Mouse (Mus musculus) limb, embryonic 10.5 days (tissue): Measurements from ENCODE around the gene Gm10959. TPM values are rescaled to one million over a fixed set of nuclear protein-coding genes. Genes with fewer than 3 reads are reported as not detected.

Experiments
- DNase-seq: peaks from one replicate; pipeline ENCODE4 v3.0.0-alpha.2; 2017; ENCODE audit warnings: low spot score
- H3K27ac ChIP-seq: fragments of 300-500 bp; sonication (generic); 2 replicates; pipeline ENCODE4 v1.5.1; 2016; ENCODE audit warnings: mild to moderate bottlenecking
- H3K27me3 ChIP-seq: fragments of 300-500 bp; sonication (generic); 2 replicates; pipeline ENCODE4 v1.6.1; 2016; ENCODE audit warnings: low read depth, mild to moderate bottlenecking; ENCODE audit not compliant: poor library complexity, severe bottlenecking
- H3K36me3 ChIP-seq: fragments of 300-500 bp; sonication (generic); 2 replicates; pipeline ENCODE4 v1.6.1; 2016; ENCODE audit warnings: mild to moderate bottlenecking, moderate library complexity
- H3K4me1 ChIP-seq: fragments of 300-500 bp; sonication (generic); 2 replicates; pipeline ENCODE4 v1.6.1; 2016
- H3K4me3 ChIP-seq: fragments of 300-500 bp; sonication (generic); 2 replicates; pipeline ENCODE4 v1.5.1; 2016; ENCODE audit warnings: mild to moderate bottlenecking, moderate library complexity
- H3K9me3 ChIP-seq: fragments of 300-500 bp; sonication (generic); replicated peaks from 2 replicates; pipeline ENCODE4 v1.6.1; 2016; ENCODE audit warnings: mild to moderate bottlenecking
- WGBS: fragments of 180-500 bp; shearing (Covaris S2); methylation state at CpG from one replicate; pipeline ENCODE4 v1.1.7; 2016; 5-methylcytosine and 5-hydroxymethylcytosine counted together
- polyA plus RNA-seq: library from polyadenylated mRNA; unstranded; fragments of >200 nt; fragmentation: Nextera tagmentation; extraction: Ambion mirVana; gene quantifications from 2 replicates; pipeline ENCODE4 v1.2.1, GENCODE M21; 2016

Gene Gm10959
- polyA plus RNA-seq, 1 experiment from 2014 or later, result not detected

DNA sequence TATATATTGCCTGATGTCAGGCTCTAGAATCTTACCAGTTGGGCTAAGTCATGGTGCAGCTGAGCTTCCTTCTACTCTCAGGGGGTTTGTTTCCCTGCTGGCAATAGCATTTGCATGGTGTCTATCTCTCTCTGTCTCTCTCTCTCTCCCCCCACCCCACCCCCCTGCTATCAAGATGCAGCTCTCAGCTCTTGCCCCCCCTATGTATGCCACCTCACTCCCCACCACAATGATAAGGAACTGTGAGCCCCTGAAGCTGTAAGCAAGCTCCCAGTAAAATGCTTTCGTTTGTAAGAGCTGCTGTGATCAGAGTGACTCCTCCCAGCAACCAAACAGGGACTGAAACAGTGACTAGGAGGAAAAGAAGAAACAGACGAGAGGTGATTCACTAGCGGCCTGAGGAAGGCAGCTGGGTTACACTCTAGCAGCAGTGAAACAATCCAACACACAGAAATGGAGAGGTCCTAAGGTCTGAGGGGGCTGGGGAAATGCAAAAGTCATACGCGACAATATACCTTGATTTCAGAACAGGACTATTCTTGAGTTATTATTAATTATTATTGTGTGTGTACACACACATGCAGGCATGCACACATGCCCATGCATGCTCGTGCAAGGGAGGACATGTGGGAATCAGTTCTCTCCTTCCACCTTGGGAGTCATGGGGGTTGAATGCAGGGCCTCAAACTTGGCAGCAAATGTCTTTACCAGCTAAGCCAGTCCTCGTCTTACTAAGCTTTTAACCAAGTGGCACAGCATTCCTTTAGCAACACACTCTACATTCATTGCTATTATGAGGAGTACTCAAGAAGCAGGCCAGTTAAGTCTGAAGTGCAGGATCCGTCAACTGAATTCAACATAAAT, 1.6 kb upstream of the Gm10959 start:
- WGBS, result 69% methylated on average over 8 of the region's 8 CpGs
- H3K4me3 ChIP-seq, result no peak overlapping the region
- peaks cover 6% of the 10 kb centered on the region; the same call in 1 of the 2 replicates for H3K4me1 ChIP-seq
- no peaks in the 10 kb centered on the region for H3K9me3 ChIP-seq
- no peaks in the 10 kb centered on the region for H3K27me3 ChIP-seq
- H3K27ac ChIP-seq, result no peak overlapping the region
- no peaks in the 10 kb centered on the region for H3K36me3 ChIP-seq
- DNase-seq, result no peak

DNA sequence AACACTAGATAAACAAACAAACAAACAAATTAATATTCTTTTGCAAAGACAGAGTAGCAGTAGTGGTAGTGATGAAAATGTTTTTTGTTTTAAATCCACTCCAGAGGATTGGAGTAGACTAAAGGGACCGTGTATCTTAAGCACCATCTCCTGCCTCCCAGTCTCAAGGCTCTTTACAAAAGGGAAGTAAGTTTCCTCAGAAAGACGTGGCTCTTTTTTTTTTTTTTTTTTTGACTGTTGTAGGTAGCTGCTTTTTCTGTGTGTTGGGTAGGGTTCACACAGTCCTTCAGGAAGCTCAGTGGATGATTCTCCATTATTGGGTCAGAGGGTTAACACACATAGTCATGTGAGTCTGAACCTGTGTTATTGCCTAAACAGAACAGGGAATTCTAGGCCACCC, 488 bp downstream of the Gm10959 start:
- H3K4me3 ChIP-seq, result no peak overlapping the region
- no peak for DNase-seq
- 88% methylated on average over 2 of the region's 2 CpGs for WGBS
- no peaks in the 10 kb centered on the region for H3K9me3 ChIP-seq
- H3K27ac ChIP-seq, result no peak overlapping the region
- no peaks in the 10 kb centered on the region for H3K27me3 ChIP-seq
- H3K36me3 ChIP-seq, result no peaks in the 10 kb centered on the region
- no peaks in the 10 kb centered on the region for H3K4me1 ChIP-seq

DNA sequence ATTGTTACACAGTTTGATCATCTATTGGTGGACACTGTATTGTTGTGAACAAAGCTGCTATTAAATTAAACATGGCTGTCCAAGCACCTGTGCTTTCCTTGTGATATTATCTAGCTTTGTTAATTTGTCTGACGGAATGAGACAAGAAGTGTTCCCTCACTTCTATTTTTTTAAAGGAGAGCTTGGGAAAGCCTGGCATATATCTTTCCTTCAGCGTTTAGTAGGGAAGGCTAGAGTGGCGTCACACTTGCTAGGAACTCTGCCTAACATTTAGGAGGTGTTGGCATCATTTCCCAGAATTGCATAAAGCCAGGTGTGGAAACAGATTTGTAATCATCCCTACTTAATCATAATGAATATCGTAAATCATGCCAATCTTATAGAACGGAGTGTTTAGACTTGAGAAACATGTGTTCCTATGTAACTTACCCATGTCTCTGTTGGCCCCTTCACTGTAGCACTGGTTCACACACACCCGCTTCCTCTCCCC, 2.9 kb downstream of the Gm10959 start:
- H3K36me3 ChIP-seq, result no peaks in the 10 kb centered on the region
- 88% methylated on average over 6 of the region's 6 CpGs for WGBS
- H3K27me3 ChIP-seq, result no peaks in the 10 kb centered on the region
- H3K9me3 ChIP-seq, result no peaks in the 10 kb centered on the region
- H3K4me3 ChIP-seq, result no peak overlapping the region
- DNase-seq, result no peak
- no peak overlapping the region for H3K27ac ChIP-seq
- no peaks in the 10 kb centered on the region for H3K4me1 ChIP-seq

DNA sequence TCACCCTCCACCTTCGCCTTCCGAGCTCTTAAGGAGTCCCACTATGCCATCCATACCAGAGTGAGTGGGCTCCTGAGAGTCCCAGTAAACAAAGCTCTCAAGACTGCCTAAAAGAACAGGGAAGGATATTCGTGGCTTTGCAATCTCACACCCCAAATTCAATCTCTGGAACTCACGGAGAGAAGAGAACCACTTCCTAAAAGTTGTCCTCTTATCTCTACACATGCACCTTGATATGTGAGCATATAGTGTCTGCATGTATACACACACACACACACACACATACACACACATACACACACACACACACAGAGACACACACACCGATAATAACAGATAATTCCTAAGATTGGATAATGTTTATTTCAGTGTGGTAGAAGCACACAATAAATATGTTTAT, 3.7 kb downstream of the Gm10959 start:
- no peak overlapping the region for H3K4me3 ChIP-seq
- no peaks in the 10 kb centered on the region for H3K36me3 ChIP-seq
- no peaks in the 10 kb centered on the region for H3K27me3 ChIP-seq
- H3K4me1 ChIP-seq, result no peaks in the 10 kb centered on the region
- no peaks in the 10 kb centered on the region for H3K9me3 ChIP-seq
- DNase-seq, result no peak
- WGBS, result 90% methylated on average over 5 of the region's 5 CpGs
- no peak overlapping the region for H3K27ac ChIP-seq

DNA sequence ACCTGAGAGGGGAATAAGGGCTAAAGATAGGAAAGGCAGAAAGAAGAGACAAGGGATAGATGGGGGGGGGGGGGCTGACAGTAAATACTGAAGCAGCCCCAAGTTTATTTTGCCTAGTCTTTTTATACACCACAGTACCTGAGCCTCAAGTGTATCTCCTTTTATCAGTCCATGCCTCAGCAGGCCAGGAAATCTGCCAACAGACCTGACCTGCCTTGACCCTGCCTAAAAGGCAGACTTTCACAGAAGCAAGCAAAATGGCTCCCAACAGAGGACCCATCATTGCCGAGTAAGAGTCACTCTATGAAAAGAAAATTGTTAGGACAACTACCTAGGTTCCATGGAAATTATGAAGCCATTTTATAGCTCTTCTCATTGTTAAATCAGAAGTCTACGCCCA, 11.3 kb downstream of the Gm10959 start:
- Histone ChIP-seq H3K27ac (no peak overlapping the region), H3K4me1 (no peaks in the 10 kb centered on the region), H3K9me3 (no peaks in the 10 kb centered on the region), H3K36me3 (no peaks in the 10 kb centered on the region), H3K4me3 (no peak overlapping the region), H3K27me3 (no peaks in the 10 kb centered on the region)
- DNase-seq, result no peak
- 94% methylated on average over 2 of the region's 2 CpGs for WGBS

DNA sequence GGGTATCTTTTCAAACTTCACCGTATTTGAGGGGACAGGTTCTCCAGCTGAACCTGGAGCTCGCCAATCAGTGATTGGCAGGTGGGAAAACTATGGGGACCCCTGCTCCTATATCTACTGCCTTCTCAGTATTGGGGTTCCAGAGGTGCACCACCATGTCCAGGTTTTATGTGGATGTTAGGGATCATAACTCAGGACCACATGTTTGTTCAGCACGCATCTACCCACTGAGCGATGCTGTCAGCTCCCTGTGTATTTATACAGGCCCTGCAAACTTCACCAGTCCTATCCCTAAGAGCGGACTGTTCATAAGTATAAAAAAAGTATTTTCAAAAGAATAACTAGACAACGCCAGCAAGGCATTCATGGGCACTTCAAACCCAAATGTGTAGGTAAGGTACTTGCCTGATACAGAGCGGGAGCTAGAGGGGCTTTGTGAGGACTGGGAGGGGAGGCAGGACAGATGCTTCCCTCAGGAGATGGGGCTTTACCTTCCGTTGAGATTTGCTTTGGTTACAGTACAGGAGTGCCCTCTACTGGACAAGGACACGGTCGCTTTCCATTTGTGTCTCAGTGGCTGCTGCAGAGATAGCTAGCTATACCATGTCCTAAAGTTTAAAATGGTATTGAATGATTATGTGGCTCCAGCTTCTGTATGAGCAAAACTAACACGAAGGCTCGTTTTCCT, 15.3 kb downstream of the Gm10959 start:
- DNase-seq, result peak; percentile 58

DNA sequence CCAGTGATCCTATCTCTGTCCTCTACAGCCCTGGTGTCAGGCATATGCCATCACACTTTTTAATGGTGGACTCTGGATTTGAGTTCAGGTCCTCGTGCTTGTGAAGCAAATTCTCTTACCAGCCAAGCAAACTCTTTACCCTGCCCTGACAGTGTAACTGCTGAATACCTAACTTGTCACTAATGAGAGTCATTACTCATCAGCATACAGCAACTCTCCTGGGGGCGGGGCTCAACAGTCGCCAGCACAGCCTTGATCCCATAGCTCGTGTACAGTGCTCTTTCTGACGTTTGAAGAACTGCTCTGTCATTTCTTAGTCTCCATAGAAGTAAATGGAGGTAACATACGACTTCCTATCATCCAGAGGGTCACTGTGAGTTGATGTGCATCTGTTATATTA, 20.9 kb downstream of the Gm10959 start:
- no peak for DNase-seq
- WGBS, result 64% methylated on average over 6 of the region's 6 CpGs
- no peaks in the 10 kb centered on the region for H3K9me3 ChIP-seq
- no peaks in the 10 kb centered on the region for H3K4me1 ChIP-seq
- H3K4me3 ChIP-seq, result no peak overlapping the region
- H3K36me3 ChIP-seq, result no peaks in the 10 kb centered on the region
- H3K27me3 ChIP-seq, result no peaks in the 10 kb centered on the region
- no peak overlapping the region for H3K27ac ChIP-seq

More for the DNA sequence above, 15.3 kb downstream of the Gm10959 start:
- H3K9me3 ChIP-seq, result no peaks in the 10 kb centered on the region
- 46% methylated on average over 12 of the region's 12 CpGs for WGBS
- H3K4me3 ChIP-seq, result no peak overlapping the region
- no peak overlapping the region for H3K27ac ChIP-seq
- no peaks in the 10 kb centered on the region for H3K36me3 ChIP-seq
- no peaks in the 10 kb centered on the region for H3K4me1 ChIP-seq
- H3K27me3 ChIP-seq, result no peaks in the 10 kb centered on the region

DNA sequence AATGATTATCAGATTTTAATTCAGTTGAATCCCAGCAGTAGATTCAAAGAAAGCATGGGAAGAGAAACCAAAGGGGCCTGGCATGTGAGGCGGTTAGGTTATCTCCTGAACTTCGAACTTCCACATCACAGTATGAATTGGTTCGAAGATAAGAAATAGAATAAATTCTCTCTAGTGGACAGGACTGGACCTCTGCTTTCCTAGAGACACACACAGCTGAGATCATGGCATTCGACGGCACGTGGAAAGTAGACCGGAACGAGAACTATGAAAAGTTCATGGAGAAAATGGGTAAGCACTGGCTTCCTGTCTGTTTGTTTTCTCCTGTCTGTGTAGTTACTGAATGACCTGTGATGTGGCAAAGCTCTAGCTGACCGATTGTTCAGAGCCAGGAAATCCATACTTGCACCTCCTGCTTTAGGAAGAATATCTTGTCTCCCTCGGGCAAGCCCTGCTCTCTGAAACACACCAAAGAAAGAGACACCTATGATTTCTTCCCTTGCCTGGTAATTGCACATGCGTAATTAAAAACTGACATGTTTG, 23.9 kb downstream of the Gm10959 start:
- 90% methylated on average over 11 of the region's 11 CpGs for WGBS
- Histone ChIP-seq H3K27ac (no peak overlapping the region), H3K27me3 (no peaks in the 10 kb centered on the region), H3K9me3 (no peaks in the 10 kb centered on the region), H3K36me3 (no peaks in the 10 kb centered on the region), H3K4me3 (no peak overlapping the region), H3K4me1 (no peaks in the 10 kb centered on the region)
- DNase-seq, result no peak

DNA sequence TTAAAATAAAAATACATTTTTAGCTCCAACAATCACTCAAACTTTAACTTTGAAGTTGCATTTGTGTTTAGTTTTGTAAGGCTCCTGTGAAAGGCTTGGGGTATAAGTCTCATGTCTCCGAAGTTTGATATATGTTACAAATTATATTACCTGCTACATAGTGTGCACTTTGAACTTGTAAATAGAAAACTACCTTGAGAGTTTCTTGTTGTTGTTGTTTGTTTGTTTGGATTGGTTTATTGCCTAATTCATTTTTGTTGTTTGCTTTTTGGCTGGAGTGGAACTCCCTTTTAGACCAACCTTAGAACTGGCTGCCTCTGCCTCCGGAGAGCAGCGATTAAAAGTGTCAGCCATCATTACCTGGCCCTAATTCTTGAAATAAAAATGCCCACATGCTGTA, 24.4 kb downstream of the Gm10959 start, which contains the start of gene Fabp2:
TSS of gene Fabp2 (plus strand) at position 301 of the 400 bp plus-strand sequence.
- Histone ChIP-seq H3K4me3 (no peak within 1 kb of the TSS), H3K27me3 (no peaks in the 10 kb centered on the region), H3K4me1 (no peaks in the 10 kb centered on the region), H3K36me3 (no peaks in the 10 kb centered on the region), H3K27ac (no peak within 1 kb of the TSS), H3K9me3 (no peaks in the 10 kb centered on the region)
- no peak for DNase-seq
- WGBS, result 88% methylated on average over 3 of the region's 3 CpGs

DNA sequence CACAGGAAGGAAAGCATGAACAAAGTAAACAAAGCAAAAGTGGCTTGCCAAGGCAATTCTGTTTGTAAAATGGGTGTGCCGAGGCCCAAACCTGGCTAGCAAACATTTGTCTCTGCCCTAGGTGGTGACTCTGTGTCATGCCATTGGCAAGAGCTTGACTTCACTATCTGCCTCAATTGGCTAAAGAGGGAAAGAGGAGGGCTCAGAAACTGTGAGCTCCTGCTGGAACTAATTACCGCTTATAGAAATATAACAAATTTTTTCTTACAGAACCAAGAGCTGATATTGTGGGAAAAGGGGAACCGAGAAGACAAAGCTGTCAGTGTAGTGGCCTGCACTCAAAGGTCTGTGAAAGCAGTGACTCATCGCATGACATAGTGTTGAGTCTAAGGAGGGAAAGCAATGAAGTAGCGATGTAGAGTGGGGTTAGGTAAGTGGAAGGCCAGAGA, 30.8 kb downstream of the Gm10959 start:
- no peaks in the 10 kb centered on the region for H3K4me1 ChIP-seq
- H3K36me3 ChIP-seq, result no peaks in the 10 kb centered on the region
- no peak for DNase-seq
- H3K27me3 ChIP-seq, result no peaks in the 10 kb centered on the region
- no peak overlapping the region for H3K27ac ChIP-seq
- WGBS, result 87% methylated on average over 5 of the region's 5 CpGs
- H3K9me3 ChIP-seq, result no peaks in the 10 kb centered on the region
- no peak overlapping the region for H3K4me3 ChIP-seq

DNA sequence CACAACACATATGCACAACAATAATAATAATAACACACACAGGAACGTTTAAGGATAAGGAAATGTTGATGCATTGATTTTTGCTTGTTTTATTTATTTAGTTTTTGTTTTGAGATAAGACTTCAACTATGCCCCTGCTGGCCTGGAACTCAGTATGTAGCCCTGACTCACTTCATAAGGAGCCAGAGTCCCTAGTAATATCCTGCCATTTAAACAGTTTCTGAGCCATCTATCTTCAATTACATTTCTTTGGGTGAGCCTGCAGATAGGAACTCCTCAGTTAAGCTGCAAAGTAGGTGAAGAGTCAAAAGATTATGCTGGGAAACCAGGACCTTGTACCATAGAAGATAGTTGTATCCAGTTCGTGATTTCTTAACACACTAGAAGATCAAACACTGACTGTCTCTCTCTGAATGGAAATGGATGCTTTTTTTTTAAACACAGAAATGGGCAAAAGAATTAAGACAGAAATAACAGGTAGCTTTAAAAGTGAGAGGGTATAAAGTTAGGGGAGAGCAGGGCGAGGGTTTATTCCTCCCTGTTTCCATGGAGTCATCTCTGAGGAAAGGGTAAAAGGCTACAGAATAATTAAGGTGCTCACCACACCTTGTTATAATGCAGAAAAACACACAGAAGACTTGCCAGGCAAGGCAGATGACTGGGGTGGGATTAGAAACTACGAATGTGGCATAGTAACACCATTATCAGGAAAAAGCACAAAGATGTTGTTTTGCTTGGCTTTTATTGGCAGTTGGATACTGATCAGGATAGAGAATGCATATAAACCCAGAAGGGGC, 31.5 kb downstream of the Gm10959 start:
- Histone ChIP-seq H3K4me1 (no peaks in the 10 kb centered on the region), H3K36me3 (no peaks in the 10 kb centered on the region), H3K27me3 (no peaks in the 10 kb centered on the region), H3K9me3 (no peaks in the 10 kb centered on the region), H3K27ac (no peak overlapping the region), H3K4me3 (no peak overlapping the region)
- no peak for DNase-seq
- WGBS, result 79% methylated on average over 4 of the region's 4 CpGs

DNA sequence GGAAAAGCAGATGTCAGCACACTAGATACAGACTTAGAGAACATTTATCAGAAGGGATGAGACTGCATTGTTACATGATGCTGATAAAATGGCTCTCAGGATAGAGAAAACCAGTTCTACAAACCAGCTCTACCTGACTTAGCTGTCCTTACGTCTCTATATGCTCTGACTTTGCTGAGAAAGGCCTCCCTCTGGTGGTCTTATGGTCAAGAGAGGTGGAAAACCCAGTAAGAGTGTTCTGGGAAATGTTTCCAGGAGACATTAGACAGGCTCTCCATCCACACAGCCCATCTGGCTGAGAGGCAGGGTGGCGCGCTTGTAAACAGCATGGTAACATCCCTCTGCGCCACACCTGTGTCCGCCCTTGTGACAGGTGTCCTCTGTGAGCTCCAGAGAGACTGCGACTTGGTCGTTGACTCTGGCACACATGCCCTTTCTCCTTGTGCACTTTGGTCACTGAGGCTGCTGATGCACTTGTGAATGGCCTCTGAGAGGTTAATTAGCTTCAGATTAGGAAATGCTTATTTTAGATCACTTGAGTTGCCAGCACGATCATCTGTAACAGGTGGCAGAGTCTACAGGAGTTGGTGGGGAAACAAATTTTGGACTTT, 40.4 kb downstream of the Gm10959 start:
- no peak overlapping the region for H3K4me3 ChIP-seq
- H3K9me3 ChIP-seq, result no peaks in the 10 kb centered on the region
- WGBS, result 89% methylated on average over 8 of the region's 8 CpGs
- no peak for DNase-seq
- no peaks in the 10 kb centered on the region for H3K36me3 ChIP-seq
- peaks cover 2% of the 10 kb centered on the region; the same call in 1 of the 2 replicates for H3K4me1 ChIP-seq
- no peaks in the 10 kb centered on the region for H3K27me3 ChIP-seq
- no peak overlapping the region for H3K27ac ChIP-seq
